Mouse (Mus musculus) heart, postnatal 0 days (tissue): ENCODE measurements around the gene Tpcn2.

Experiments used
- CTCF ChIP-seq: IDR thresholded peaks from 2 replicates; pipeline ENCODE4 v1.5.1; 2016; ENCODE audit warnings: antibody characterized with exemption, control low read depth, low read depth
- EP300 ChIP-seq: IDR thresholded peaks from 2 replicates; pipeline ENCODE4 v1.6.1; 2016; ENCODE audit warnings: antibody characterized with exemption, low read depth

GRCm38 (mm10) chr7:145287410-145287809, 3.6 kb upstream of the Tpcn2 start:
- TF ChIP-seq CTCF = no peak
- no peak for TF ChIP-seq EP300
